In genomic region chr7:30544327-30544726, GRCm38 (mm10) we compare ENCODE assay signal across 21 mouse cellular contexts. TPM values are rescaled to one million over a fixed set of nuclear protein-coding genes. Genes with fewer than 3 reads are reported as not detected.
DNase-seq lines count a peak whose midpoint lies in the region; ATAC-seq lines count a peak whose summit lies in the region.
"Had no signal": no experiment of that assay in that cellular context is flagged by ENCODE, and none has a peak within 500 bp of the region (broad histone marks: within the 10 kb centered on the region; RNA-seq: fewer than 3 reads in every experiment).

No protein-coding gene starts in this region.

- WGBS in midbrain, embryonic 13.5 days: 88% methylated on average over 2 of the region's 2 CpGs
- 97% methylated on average over 2 of the region's 2 CpGs for WGBS in midbrain, embryonic 10.5 days

- no peak overlapping the region for H3K27ac ChIP-seq in midbrain, embryonic 13.5 days
- no peak overlapping the region for H3K27ac ChIP-seq in midbrain, embryonic 10.5 days (replicated peaks)
- H3K27ac ChIP-seq: embryonic facial prominence, embryonic 15.5 days; forebrain, embryonic 15.5 days; heart, embryonic 15.5 days; hindbrain, embryonic 13.5 days; hindbrain, postnatal 0 days had no signal

- H3K9me3 ChIP-seq in midbrain, embryonic 13.5 days: no peaks in the 10 kb centered on the region
- H3K9me3 ChIP-seq in midbrain, embryonic 10.5 days (replicated peaks): no peaks in the 10 kb centered on the region
- H3K9me3 ChIP-seq: embryonic facial prominence, embryonic 15.5 days; forebrain, embryonic 15.5 days; heart, embryonic 15.5 days; hindbrain, embryonic 13.5 days had no signal

- H3K4me3 ChIP-seq in midbrain, embryonic 13.5 days (replicated peaks): no peak overlapping the region
- H3K4me3 ChIP-seq in midbrain, embryonic 10.5 days: no peak overlapping the region
- H3K4me3 ChIP-seq: embryonic facial prominence, embryonic 15.5 days; forebrain, embryonic 15.5 days; heart, embryonic 15.5 days; hindbrain, embryonic 13.5 days had no signal

- no peaks in the 10 kb centered on the region for H3K27me3 ChIP-seq in midbrain, embryonic 13.5 days
- H3K27me3 ChIP-seq in midbrain, embryonic 10.5 days (ENCODE audit: low read depth, poor library complexity, severe bottlenecking): no peaks in the 10 kb centered on the region
- H3K27me3 ChIP-seq: CH12.LX; embryonic facial prominence, embryonic 15.5 days; forebrain, embryonic 15.5 days; heart, embryonic 15.5 days; hindbrain, embryonic 13.5 days had no signal

- no peak for DNase-seq in midbrain, embryonic 10.5 days (ENCODE audit: low spot score)
- no peak for DNase-seq in urinary bladder, adult 18-20 months (ENCODE audit: low spot score in 2 of 2)
- no peak for DNase-seq in right cerebral cortex, adult 2 months (ENCODE audit: low spot score in 2 of 2)
- DNase-seq: adrenal gland, postnatal 36 days; cerebellum, adult 11 months; cerebellum, adult 8-10 months; cerebellum, postnatal 14 days; embryo, embryonic 11 days; gastrocnemius, postnatal 36 days; heart, adult 11 months; heart, postnatal 14 days had no signal

- no peaks in the 10 kb centered on the region for H3K4me1 ChIP-seq in midbrain, embryonic 13.5 days (replicated peaks)
- no peaks in the 10 kb centered on the region for H3K4me1 ChIP-seq in midbrain, embryonic 10.5 days
- H3K4me1 ChIP-seq: embryonic facial prominence, embryonic 15.5 days; forebrain, embryonic 15.5 days; heart, embryonic 15.5 days; hindbrain, embryonic 13.5 days had no signal

- no peak for ATAC-seq in midbrain, embryonic 13.5 days
- ATAC-seq in erythroblast, adult 5-6 weeks (replicated peaks; ENCODE audit: low FRiP score, poor library complexity, severe bottlenecking): peak; percentile 29; the same call in 1 of the 2 replicates
- peak; percentile 71 for ATAC-seq in megakaryocyte progenitor cell, adult 5-6 weeks (replicated peaks; ENCODE audit: poor library complexity)
- ATAC-seq: activated CD4-positive, CD25-positive, alpha-beta regulatory T cell, adult 4 months; forebrain, embryonic 15.5 days; hindbrain, postnatal 0 days had no signal

- H3K4me2 ChIP-seq in midbrain, embryonic 13.5 days (replicated peaks): no peak overlapping the region
- H3K4me2 ChIP-seq: embryonic facial prominence, embryonic 15.5 days; forebrain, embryonic 15.5 days; heart, embryonic 15.5 days; hindbrain, embryonic 13.5 days had no signal

- H3K9ac ChIP-seq in midbrain, embryonic 13.5 days (replicated peaks): 0 out of 2 replicates have a peak overlapping the region, but pooled peaks have one; percentile 10
- H3K9ac ChIP-seq: embryonic facial prominence, embryonic 15.5 days; forebrain, embryonic 15.5 days; heart, embryonic 15.5 days; hindbrain, embryonic 13.5 days had no signal

- H3K36me3 ChIP-seq in midbrain, embryonic 13.5 days: peaks cover 52% of the 10 kb centered on the region
- H3K36me3 ChIP-seq in midbrain, embryonic 10.5 days: peaks cover 78% of the 10 kb centered on the region

RNA-seq across cellular contexts. Expression of gene Hspb6, which starts 7.7 kb away (rescaled TPM):
- 5.7 and 6.6 TPM in 2 replicates for polyA plus RNA-seq in midbrain, embryonic 13.5 days (2015; fragmentation: Nextera tagmentation; extraction: Ambion mirVana)
- 6.1 and 6.2 TPM in 2 replicates for polyA plus RNA-seq in midbrain, embryonic 10.5 days (2016; fragmentation: Nextera tagmentation; extraction: Ambion mirVana)
- 6.3 and 19.4 TPM in 2 replicates for total RNA-seq in erythroblast, adult 5-6 weeks (2015; ENCODE audit: low replicate concordance)
- total RNA-seq in erythroblast, adult 5-6 weeks (2017; ENCODE audit: low replicate concordance): 2.2 and 3.9 TPM in 2 replicates
- 11.7 and 12.2 TPM in 2 replicates for total RNA-seq in megakaryocyte progenitor cell, adult 5-6 weeks (2015)
- total RNA-seq in megakaryocyte progenitor cell, adult 5-6 weeks (2017): 3.5 and 4.4 TPM in 2 replicates

RNA-seq across cellular contexts. Expression of gene Proser3, which starts 7.8 kb away (rescaled TPM):
- polyA plus RNA-seq in midbrain, embryonic 13.5 days (2015; fragmentation: Nextera tagmentation; extraction: Ambion mirVana): 8.7 and 12.3 TPM in 2 replicates
- 13.4 and 17.1 TPM in 2 replicates for polyA plus RNA-seq in midbrain, embryonic 10.5 days (2016; fragmentation: Nextera tagmentation; extraction: Ambion mirVana)
- total RNA-seq in erythroblast, adult 5-6 weeks (2015; ENCODE audit: low replicate concordance): 0.38 and 2.1 TPM in 2 replicates
- 0.77 and 4.6 TPM in 2 replicates for total RNA-seq in erythroblast, adult 5-6 weeks (2017; ENCODE audit: low replicate concordance)
- total RNA-seq in megakaryocyte progenitor cell, adult 5-6 weeks (2015): 11.5 and 16.3 TPM in 2 replicates
- 1.8 and 4.7 TPM in 2 replicates for total RNA-seq in megakaryocyte progenitor cell, adult 5-6 weeks (2017)

RNA-seq across cellular contexts. Expression of gene Arhgap33, which starts 9.5 kb away (rescaled TPM):
- polyA plus RNA-seq in midbrain, embryonic 13.5 days (2015; fragmentation: Nextera tagmentation; extraction: Ambion mirVana): 106 and 114 TPM in 2 replicates
- 36.6 and 62.0 TPM in 2 replicates for polyA plus RNA-seq in midbrain, embryonic 10.5 days (2016; fragmentation: Nextera tagmentation; extraction: Ambion mirVana)
- total RNA-seq in erythroblast, adult 5-6 weeks (2015; ENCODE audit: low replicate concordance): 5.0 and 6.7 TPM in 2 replicates
- total RNA-seq in erythroblast, adult 5-6 weeks (2017; ENCODE audit: low replicate concordance): 9.5 and 9.6 TPM in 2 replicates
- total RNA-seq in megakaryocyte progenitor cell, adult 5-6 weeks (2015): 4.5 and 5.8 TPM in 2 replicates
- total RNA-seq in megakaryocyte progenitor cell, adult 5-6 weeks (2017): 1.4 and 2.0 TPM in 2 replicates

RNA-seq across cellular contexts. Expression of gene Lin37, which starts 15.3 kb away (rescaled TPM):
- polyA plus RNA-seq in midbrain, embryonic 13.5 days (2015; fragmentation: Nextera tagmentation; extraction: Ambion mirVana): 54.4 and 60.4 TPM in 2 replicates
- 45.9 and 46.7 TPM in 2 replicates for polyA plus RNA-seq in midbrain, embryonic 10.5 days (2016; fragmentation: Nextera tagmentation; extraction: Ambion mirVana)
- 48.0 and 55.0 TPM in 2 replicates for total RNA-seq in erythroblast, adult 5-6 weeks (2015; ENCODE audit: low replicate concordance)
- total RNA-seq in erythroblast, adult 5-6 weeks (2017; ENCODE audit: low replicate concordance): 7.8 and 8.9 TPM in 2 replicates
- total RNA-seq in megakaryocyte progenitor cell, adult 5-6 weeks (2015): 54.8 and 67.5 TPM in 2 replicates
- total RNA-seq in megakaryocyte progenitor cell, adult 5-6 weeks (2017): 27.2 and 39.8 TPM in 2 replicates

RNA-seq across cellular contexts. Expression of gene U2af1l4, which starts 18.8 kb away (rescaled TPM):
- polyA plus RNA-seq in midbrain, embryonic 13.5 days (2015; fragmentation: Nextera tagmentation; extraction: Ambion mirVana): 92.5 and 102 TPM in 2 replicates
- 93.2 and 99.5 TPM in 2 replicates for polyA plus RNA-seq in midbrain, embryonic 10.5 days (2016; fragmentation: Nextera tagmentation; extraction: Ambion mirVana)
- total RNA-seq in erythroblast, adult 5-6 weeks (2015; ENCODE audit: low replicate concordance): 3.5 and 30.1 TPM in 2 replicates
- 30.0 and 39.4 TPM in 2 replicates for total RNA-seq in erythroblast, adult 5-6 weeks (2017; ENCODE audit: low replicate concordance)
- total RNA-seq in megakaryocyte progenitor cell, adult 5-6 weeks (2015): 21.4 and 23.4 TPM in 2 replicates
- total RNA-seq in megakaryocyte progenitor cell, adult 5-6 weeks (2017): 86.9 and 96.7 TPM in 2 replicates
